Mouse (Mus musculus): Measurements from ENCODE around the gene Rbbp6.
A peak's percentile ranks its signal among the peaks of the same experiment; 100 is the strongest.

Gene Rbbp6

DNA sequence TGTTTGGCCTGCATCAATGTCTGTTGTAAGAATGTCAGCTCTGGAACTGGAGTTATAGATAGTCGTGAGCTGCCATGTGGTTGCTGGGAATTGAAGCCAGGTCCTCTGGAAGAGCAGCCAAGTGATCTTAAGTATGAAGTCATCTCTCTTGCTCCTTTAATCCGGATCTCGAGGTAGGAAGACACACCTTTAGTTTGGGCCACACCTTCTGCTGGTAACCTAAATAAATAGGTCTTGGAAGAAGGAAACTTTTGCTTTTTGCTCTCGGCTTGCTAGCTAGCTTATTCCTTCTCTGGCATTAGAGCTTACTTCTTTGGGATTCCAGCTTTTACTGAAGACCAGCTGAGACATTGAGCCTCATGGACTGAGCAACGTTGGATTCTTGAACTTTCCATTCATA is at the start of gene Rbbp6:
TSS of gene Rbbp6 (plus strand) at position 301 of the 400 bp plus-strand sequence.
- DNase-seq (ENCODE audit: low spot score in 2 of 2): no peak

GRCm38 (mm10) chr7:122919728-122920582 is 45.5 kb upstream of the Rbbp6 start:
- DNase-seq (ENCODE audit: low spot score in 2 of 2): peak in 1 of 2 experiments; percentile 21

DNA sequence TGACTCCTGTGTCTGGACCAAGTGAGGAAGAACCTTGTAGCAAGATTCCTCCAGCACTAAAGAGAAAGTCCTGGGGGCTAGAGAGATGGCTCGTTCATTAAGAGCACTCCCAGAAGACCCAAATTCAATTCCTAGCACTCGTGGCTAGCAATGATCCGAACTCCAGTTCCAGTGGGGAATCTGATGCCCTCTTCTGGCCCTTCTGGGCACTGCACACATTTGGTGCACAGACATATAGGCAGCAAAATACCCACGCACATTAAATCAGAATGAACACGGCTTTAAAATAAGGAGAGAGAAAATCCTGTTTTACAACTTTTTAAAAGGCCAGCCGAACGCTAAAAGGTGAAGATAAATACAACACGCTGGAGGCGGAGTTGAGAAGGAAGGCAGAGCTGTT is 43.9 kb upstream of the Rbbp6 start:
- no peak for DNase-seq (ENCODE audit: low spot score in 2 of 2)

GRCm38 (mm10) chr7:122924256-122924655 is 41.2 kb upstream of the Rbbp6 start:
- no peak for DNase-seq (ENCODE audit: low spot score in 2 of 2)

GRCm38 (mm10) chr7:122930494-122930893 is 35.0 kb upstream of the Rbbp6 start:
- DNase-seq (ENCODE audit: low spot score in 2 of 2): peak in 1 of 2 experiments; percentile 10

DNA sequence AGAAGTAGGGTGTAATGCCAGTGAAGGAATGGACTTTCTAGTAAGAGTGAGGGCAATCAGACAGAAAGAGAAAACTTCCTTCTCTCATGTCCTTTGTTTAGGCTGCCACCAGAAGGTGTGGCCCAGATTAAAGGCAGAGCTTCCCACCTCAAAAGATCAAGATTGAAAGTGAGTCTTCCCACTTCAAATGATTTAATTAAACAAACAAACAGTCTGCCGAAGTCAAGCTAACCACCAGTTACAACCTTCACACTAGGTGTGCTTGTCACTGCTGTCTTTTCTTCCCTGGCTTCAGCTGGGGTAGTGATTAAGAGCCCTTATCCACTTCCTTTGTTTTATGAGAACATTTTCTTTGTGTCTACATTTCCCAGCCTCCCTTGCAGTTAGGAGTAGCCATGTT is 33.3 kb upstream of the Rbbp6 start:
- no peak for DNase-seq (ENCODE audit: low spot score in 2 of 2)

DNA sequence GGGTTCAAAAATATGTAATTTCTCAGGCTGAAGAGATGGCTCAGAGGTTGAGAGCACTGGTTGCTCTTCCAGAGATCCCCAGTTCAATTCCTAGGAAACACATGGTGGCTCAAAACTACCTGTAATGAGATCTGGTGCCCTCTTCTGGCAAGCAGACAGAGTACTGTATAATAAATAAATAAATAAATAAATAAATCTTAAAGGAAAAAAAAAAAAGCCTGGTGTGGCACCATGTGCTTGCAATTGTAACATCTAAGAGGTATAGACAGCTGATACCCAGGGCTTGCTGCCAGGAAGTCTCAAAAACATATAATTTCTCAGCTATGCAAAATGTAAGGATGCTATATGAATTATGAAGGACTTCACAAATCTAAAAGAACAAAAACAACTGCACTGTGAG is 28.9 kb upstream of the Rbbp6 start:
- no peak for DNase-seq (ENCODE audit: low spot score in 2 of 2)

DNA sequence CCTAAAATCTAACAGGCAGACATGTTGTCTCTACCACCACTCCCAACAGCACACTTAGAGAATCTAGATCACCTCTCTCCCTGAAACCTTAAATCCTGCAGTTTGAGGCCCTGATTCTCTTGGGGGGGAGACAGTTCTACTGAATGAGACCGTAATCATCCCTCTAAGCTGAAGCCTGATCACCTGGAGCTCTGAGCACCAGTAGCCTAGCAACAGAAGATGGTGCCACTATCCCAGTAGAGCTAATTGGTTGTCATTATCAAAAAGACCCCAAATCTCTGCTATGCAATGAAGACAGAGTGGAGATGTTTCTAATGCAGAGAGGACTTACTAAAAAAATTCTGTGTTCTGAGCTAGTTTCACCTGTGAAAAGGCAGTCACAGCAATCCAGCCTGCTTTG is 27.3 kb upstream of the Rbbp6 start:
- no peak for DNase-seq (ENCODE audit: low spot score in 2 of 2)

DNA sequence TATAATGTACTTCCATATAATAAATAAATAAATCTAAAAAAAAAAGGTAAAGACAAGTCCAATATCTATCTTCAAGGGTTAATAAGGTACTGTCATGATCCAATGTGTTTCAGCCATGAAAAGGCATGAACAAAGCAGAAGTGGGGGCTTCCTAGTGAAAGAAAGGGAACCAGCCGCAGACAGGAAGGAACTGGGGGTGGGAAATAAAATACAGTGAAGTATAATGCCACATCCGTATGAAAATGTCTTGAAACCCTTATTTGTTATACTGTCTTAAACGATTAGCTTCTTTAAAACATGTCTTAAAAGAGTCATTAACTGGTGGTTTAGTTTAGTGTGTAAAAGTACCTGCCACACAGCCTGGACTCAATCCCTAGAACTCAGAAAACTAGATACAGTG is 26.3 kb upstream of the Rbbp6 start:
- DNase-seq (ENCODE audit: low spot score in 2 of 2): no peak

DNA sequence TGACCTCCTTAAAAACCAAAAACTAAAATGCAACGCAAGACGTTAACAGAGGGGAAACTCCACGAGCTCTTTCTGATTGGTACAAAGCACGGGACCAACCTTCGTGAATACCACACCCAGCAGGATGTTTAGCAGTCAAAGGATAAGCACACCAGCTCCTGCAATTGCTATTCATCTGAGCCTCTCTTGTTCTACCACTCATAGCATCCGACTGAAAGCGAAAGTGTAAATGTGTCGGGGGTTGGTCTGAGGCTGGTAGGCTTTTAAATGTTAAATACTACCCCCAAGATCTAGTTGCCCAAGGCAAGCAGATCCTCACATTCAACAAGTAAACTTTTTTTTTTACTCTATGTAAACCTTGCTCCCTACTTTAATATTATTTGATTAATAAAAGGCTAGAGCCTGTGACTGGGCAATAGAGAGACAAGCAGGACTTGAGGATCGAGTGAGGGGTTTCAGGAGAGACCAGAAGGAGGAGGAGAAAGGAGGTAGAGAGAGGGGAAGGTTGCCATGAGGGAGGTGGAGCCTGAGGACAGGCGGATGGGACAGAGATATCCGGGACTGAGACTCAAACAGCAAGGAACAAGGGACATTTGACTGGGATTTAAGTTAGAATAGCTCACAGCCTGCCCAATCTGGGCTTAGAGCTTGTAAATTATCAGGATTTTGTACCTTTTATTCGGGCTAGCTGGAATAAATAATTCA is 25.0 kb upstream of the Rbbp6 start:
- no peak for DNase-seq (ENCODE audit: low spot score in 2 of 2)

- DNase-seq (ENCODE audit: low spot score in 2 of 2): no peak
Measured at GRCm38 (mm10) chr7:122942111-122942510, 23.4 kb upstream of the Rbbp6 start.

DNA sequence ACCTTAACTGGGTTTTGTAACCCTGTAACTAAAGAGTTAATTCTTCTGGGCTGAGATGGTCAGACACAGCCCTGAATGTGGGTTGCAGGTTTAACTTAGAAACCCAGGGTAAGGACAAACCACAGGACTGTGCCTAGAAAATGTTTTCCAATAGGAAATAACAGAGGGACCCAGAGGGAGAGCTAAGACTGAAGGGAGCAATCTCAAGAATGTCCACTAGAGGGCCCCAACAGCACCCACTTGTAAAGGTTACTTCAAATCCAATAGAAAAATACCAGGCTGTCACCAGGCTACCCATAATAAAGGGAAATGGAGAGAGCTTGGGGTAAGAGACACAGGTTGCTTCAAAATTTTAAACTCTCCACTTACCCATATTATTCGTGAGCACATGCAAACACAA is 20.3 kb upstream of the Rbbp6 start:
- peak; percentile 68 to 72 for DNase-seq (ENCODE audit: low spot score in 2 of 2)

GRCm38 (mm10) chr7:122949268-122949667 is 16.2 kb upstream of the Rbbp6 start:
- no peak for DNase-seq (ENCODE audit: low spot score in 2 of 2)

DNA sequence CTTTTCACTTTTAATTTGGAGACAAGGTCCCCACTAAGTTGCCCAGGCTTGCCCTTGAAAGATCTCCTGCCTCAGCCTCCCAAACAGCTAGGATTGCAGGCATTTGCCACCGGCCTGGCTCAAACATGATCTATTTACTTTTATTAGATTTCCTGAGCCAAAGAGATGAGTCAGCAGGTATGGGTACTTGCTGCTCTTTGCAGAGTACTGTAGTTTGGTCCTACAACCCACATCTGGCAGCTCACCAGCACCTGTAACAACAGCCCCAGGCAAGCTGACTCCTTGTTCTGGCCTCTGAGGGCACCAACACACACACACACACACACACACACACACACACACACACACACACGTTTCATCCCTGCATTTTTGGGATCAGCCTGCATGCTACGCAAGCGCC is 14.0 kb upstream of the Rbbp6 start:
- DNase-seq (ENCODE audit: low spot score in 2 of 2): no peak

DNA sequence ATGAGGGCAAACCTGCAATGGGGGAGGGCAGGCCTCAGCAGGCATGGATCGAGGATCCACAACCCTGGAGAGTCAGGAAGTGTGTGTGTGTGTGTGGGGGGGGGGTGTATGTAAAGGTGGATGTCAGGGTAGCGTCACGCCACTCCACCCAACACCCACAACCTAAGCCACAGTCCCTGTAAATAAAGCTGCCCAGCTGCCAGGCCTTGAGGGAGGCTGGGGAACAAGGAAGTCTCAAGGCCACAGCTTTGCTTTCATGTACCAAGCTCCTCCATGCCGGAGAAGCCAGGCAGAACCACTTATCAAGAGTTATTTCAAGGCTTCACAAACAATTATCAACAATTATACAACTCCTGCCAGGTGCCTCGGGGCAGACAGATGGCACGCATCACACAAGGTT is 13.4 kb upstream of the Rbbp6 start:
- DNase-seq (ENCODE audit: low spot score in 2 of 2): no peak

- no peak for DNase-seq (ENCODE audit: low spot score in 2 of 2)
Measured at GRCm38 (mm10) chr7:122954451-122955225, 10.8 kb upstream of the Rbbp6 start.

- no peak for DNase-seq (ENCODE audit: low spot score in 2 of 2)
Measured at GRCm38 (mm10) chr7:122955226-122955955, 10.1 kb upstream of the Rbbp6 start.

DNA sequence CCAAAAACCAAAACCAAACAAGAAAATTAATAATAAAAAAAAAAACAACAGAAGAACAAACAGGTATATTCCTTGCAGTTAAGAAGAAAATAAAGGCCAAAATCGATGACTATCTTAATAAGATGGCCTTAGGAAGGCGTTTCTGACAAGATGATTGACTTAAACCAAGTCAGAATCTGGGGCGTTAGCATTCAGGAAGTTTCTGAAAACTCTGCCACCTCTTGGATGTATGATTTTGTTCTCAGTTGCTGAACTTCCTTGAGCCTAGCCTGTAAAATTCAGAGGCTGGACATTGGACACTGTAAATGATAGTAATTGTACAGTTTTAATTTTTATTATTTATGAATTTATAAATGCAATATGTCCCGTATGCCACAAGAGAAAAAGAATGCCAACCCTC is 3.3 kb downstream of the Rbbp6 start:
- DNase-seq (ENCODE audit: low spot score in 2 of 2): no peak

GRCm38 (mm10) chr7:122969231-122970032 is 3.9 kb downstream of the Rbbp6 start:
- peak; percentile 91 to 93 for DNase-seq (ENCODE audit: low spot score in 2 of 2)

DNA sequence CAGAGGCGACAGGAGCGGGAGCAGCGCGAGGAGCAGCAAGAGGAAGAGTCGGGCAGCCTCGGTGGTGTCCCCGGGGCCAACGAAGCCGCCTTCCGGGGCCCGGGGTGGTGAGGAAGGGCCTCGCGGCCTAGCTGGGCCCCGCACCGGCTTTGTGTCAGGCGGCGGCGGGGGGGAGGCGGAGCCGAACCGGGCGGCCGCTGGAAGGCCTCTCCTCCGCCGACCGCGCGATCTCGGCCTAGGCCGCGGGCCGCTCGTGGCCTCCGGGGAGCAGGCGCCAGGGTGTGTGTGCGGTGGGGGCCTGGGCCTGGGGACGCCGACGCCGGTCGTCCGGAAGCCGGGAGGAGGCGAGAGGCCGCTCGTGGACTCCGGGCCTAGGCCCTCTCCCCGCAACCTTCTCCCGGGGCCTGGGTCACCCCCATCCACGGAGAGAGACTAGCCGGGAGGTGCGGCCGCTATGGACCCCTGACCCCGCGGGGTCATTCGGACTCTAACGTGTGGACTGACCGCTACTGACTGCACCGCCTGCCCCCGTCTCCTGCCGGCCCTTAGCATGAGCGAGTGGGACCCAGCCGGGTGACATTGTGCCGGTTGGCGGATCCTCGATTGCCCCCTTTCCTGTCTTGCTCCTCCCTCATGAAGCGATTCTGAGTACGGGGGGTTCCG is 4.8 kb downstream of the Rbbp6 start:
- peak in 1 of 2 experiments; percentile 19 for DNase-seq (ENCODE audit: low spot score in 2 of 2)

All from right cerebral cortex, postnatal 36 days (tissue).